In genomic region chr19:10881426-10882154, GRCm38 (mm10) we compare ENCODE assay signal across 8 mouse cellular contexts. TPM values are rescaled to one million over a fixed set of nuclear protein-coding genes. Genes with fewer than 3 reads are reported as not detected.
DNase-seq lines count a peak whose midpoint lies in the region; ATAC-seq and TF ChIP-seq lines count a peak whose summit lies in the region.

TSS of gene Tmem109 (minus strand) at chr19:10882001.

- peaks cover 20% of the 10 kb centered on the region for H3K4me1 ChIP-seq in embryonic facial prominence, embryonic 13.5 days
- peaks cover 12% of the 10 kb centered on the region for H3K4me1 ChIP-seq in heart, adult 2 months (ENCODE audit: control insufficient read depth, insufficient read depth, low read length)
- H3K4me1 ChIP-seq in limb, embryonic 13.5 days = peaks cover 17% of the 10 kb centered on the region
- H3K4me1 ChIP-seq in midbrain, embryonic 16.5 days (ENCODE audit: control insufficient read depth, insufficient read depth, low read length) = peaks cover 25% of the 10 kb centered on the region

- peak within 1 kb of the TSS; percentile 93 for H3K4me2 ChIP-seq in embryonic facial prominence, embryonic 13.5 days
- peak within 1 kb of the TSS; percentile 94 for H3K4me2 ChIP-seq in limb, embryonic 13.5 days (replicated peaks)
- peak within 1 kb of the TSS; percentile 90 for H3K4me2 ChIP-seq in midbrain, embryonic 16.5 days (ENCODE audit: low read length)

- peaks cover 10% of the 10 kb centered on the region for H3K9me3 ChIP-seq in embryonic facial prominence, embryonic 13.5 days
- peaks cover 14% of the 10 kb centered on the region for H3K9me3 ChIP-seq in limb, embryonic 13.5 days
- H3K9me3 ChIP-seq in midbrain, embryonic 16.5 days (replicated peaks; ENCODE audit: control insufficient read depth, low read length, poor library complexity, severe bottlenecking) = no peaks in the 10 kb centered on the region

- peak; percentile 92 for DNase-seq in 3134 (ENCODE audit: extremely low read depth, insufficient read length, low spot score)
- DNase-seq in adrenal gland, postnatal 36 days = peak; percentile 94 to 96
- peak; percentile 90 to 95 for DNase-seq in heart, adult 2 months
- peak; percentile 92 to 93 for DNase-seq in kidney, adult 8-10 months
- DNase-seq in spleen, postnatal 10 days (ENCODE audit: low spot score in 2 of 2) = peak; percentile 78 to 93

- TF ChIP-seq EP300 in heart, adult 2 months (IDR thresholded peaks at IDR 0.05; ENCODE audit: insufficient read depth, low read depth, low read length) = peak; percentile 25; the same call in 1 of the 2 replicates

- H3K27me3 ChIP-seq in embryonic facial prominence, embryonic 13.5 days = no peaks in the 10 kb centered on the region
- no peaks in the 10 kb centered on the region for H3K27me3 ChIP-seq in heart, adult 2 months (ENCODE audit: control insufficient read depth, insufficient read depth, low read length)
- H3K27me3 ChIP-seq in limb, embryonic 13.5 days = no peaks in the 10 kb centered on the region
- H3K27me3 ChIP-seq in midbrain, embryonic 16.5 days (ENCODE audit: control insufficient read depth, insufficient read depth, low read depth, low read length) = no peaks in the 10 kb centered on the region

- H3K79me2 ChIP-seq in heart, adult 2 months (replicated peaks; ENCODE audit: control insufficient read depth, insufficient read depth, low read length) = peaks cover 3% of the 10 kb centered on the region; the same call in 1 of the 2 replicates

- TF ChIP-seq POLR2A in heart, adult 2 months (IDR thresholded peaks at IDR 0.05; ENCODE audit: insufficient read depth, low read depth, low read length) = peak; percentile 82

- TF ChIP-seq CTCF in heart, adult 2 months (IDR thresholded peaks at IDR 0.05) = peak; percentile 50

- ATAC-seq in embryonic facial prominence, embryonic 13.5 days (ENCODE audit: insufficient number of reproducible peaks, insufficient read depth, low FRiP score, low TSS enrichment, low read depth) = peak; percentile 90
- peak; percentile 91 for ATAC-seq in limb, embryonic 13.5 days (ENCODE audit: low FRiP score, low read depth)
- peak; percentile 94 for ATAC-seq in midbrain, embryonic 16.5 days

- peak within 1 kb of the TSS; percentile 68 for H3K4me3 ChIP-seq in embryonic facial prominence, embryonic 13.5 days
- peak within 1 kb of the TSS; percentile 70 for H3K4me3 ChIP-seq in heart, adult 2 months
- peak within 1 kb of the TSS; percentile 65 for H3K4me3 ChIP-seq in limb, embryonic 13.5 days
- peak within 1 kb of the TSS; percentile 52 for H3K4me3 ChIP-seq in midbrain, embryonic 16.5 days (ENCODE audit: low read depth, low read length)

- intact Hi-C loops in heart, adult 2 months (cut with DNase I) = loop anchor here (1.0 to 5.0 kb wide), 2 partner anchors 14 to 164 kb away; partner anchors contain the start of gene Prpf19

- peak within 1 kb of the TSS; percentile 80 for H3K9ac ChIP-seq in embryonic facial prominence, embryonic 13.5 days
- peak within 1 kb of the TSS; percentile 85 for H3K9ac ChIP-seq in heart, adult 2 months (ENCODE audit: low read depth, low read length)
- H3K9ac ChIP-seq in limb, embryonic 13.5 days = peak within 1 kb of the TSS; percentile 77
- peak within 1 kb of the TSS; percentile 76 for H3K9ac ChIP-seq in midbrain, embryonic 16.5 days (ENCODE audit: low read depth, low read length)

- WGBS in embryonic facial prominence, embryonic 13.5 days = under 1% methylated on average over 49 of the region's 49 CpGs
- WGBS in heart, adult 2 months = under 1% methylated on average over 49 of the region's 49 CpGs
- WGBS in limb, embryonic 13.5 days = under 1% methylated on average over 49 of the region's 49 CpGs
- WGBS in midbrain, embryonic 16.5 days = under 1% methylated on average over 49 of the region's 49 CpGs

- 0 out of 2 replicates have a peak, but pooled peaks cover 6% of the 10 kb centered on the region for H3K36me3 ChIP-seq in embryonic facial prominence, embryonic 13.5 days
- peaks cover 2% of the 10 kb centered on the region for H3K36me3 ChIP-seq in heart, adult 2 months (ENCODE audit: control insufficient read depth, insufficient read depth, low read length)
- H3K36me3 ChIP-seq in limb, embryonic 13.5 days = peaks cover 14% of the 10 kb centered on the region
- no peaks in the 10 kb centered on the region for H3K36me3 ChIP-seq in midbrain, embryonic 16.5 days (ENCODE audit: control insufficient read depth, insufficient read depth, low read length)

- H3K27ac ChIP-seq in embryonic facial prominence, embryonic 13.5 days = peak within 1 kb of the TSS; percentile 96
- peak within 1 kb of the TSS; percentile 94 for H3K27ac ChIP-seq in heart, adult 2 months
- H3K27ac ChIP-seq in limb, embryonic 13.5 days = peak within 1 kb of the TSS; percentile 97
- H3K27ac ChIP-seq in midbrain, embryonic 16.5 days (ENCODE audit: low read length) = peak within 1 kb of the TSS; percentile 98

RNA-seq across cellular contexts. Expression of gene Tmem109, which starts in this region (rescaled TPM):
- total RNA-seq in adrenal gland, postnatal 36 days (2021) = 100 to 1,000 TPM; 132 to 167 TPM
- 82.6 and 87.1 TPM in 2 replicates for polyA plus RNA-seq in embryonic facial prominence, embryonic 13.5 days (2015; fragmentation: Nextera tagmentation; extraction: Ambion mirVana)
- 100 to 1,000 TPM; 101 to 109 TPM for total RNA-seq in heart, adult 2 months (2021)
- 160 and 196 TPM in 2 replicates for polyA plus RNA-seq in heart, adult 2 months (2012; rRNA removed)
- polyA plus RNA-seq in limb, embryonic 13.5 days (2015; fragmentation: Nextera tagmentation; extraction: Ambion mirVana) = 92.0 and 100 TPM in 2 replicates
- 47.0 TPM in 2 replicates for polyA plus RNA-seq in midbrain, embryonic 16.5 days (2015; fragmentation: Nextera tagmentation; extraction: Ambion mirVana)

Comparison
In these comparisons a context has a peak if more than half of its experiments do, and no peak if none do; other contexts are left out.
1. Peak in every context shown above with its lines: DNase-seq, ATAC-seq, H3K4me3 ChIP-seq and H3K27ac ChIP-seq.